Mouse (Mus musculus) heart, embryonic 11.5 days (tissue): ENCODE data around the gene Stxbp5l. TPM values are rescaled to one million over a fixed set of nuclear protein-coding genes. Genes with fewer than 3 reads are reported as not detected.
"Not testable (repeated sequence)": the region's sequence is repeated elsewhere in the genome, so short reads cannot be mapped to it uniquely, and the experiment has no call there.

Source experiments
- ATAC-seq: fragments of 200-750 bp; cut with Nextera tagmentation; replicated peaks from 2 replicates; pipeline ENCODE4 v1.8.0; 2017; ENCODE audit warnings: moderate library complexity; ENCODE audit not compliant: insufficient number of reproducible peaks, low FRiP score, low TSS enrichment
- H3K27ac ChIP-seq: fragments of 300-500 bp; sonication (generic); 2 replicates; pipeline ENCODE4 v1.5.1; 2014; ENCODE audit warnings: mild to moderate bottlenecking, low read depth, low read length
- H3K27me3 ChIP-seq: fragments of 300-500 bp; sonication (generic); 2 replicates; pipeline ENCODE4 v1.6.1; 2014; ENCODE audit warnings: mild to moderate bottlenecking, low read length, mixed read lengths; ENCODE audit not compliant: control insufficient read depth, insufficient read depth
- H3K36me3 ChIP-seq: fragments of 300-500 bp; sonication (generic); 2 replicates; pipeline ENCODE4 v1.6.1; 2014; ENCODE audit warnings: mild to moderate bottlenecking, low read length, moderate library complexity, mixed read lengths; ENCODE audit not compliant: control insufficient read depth, insufficient read depth
- H3K4me1 ChIP-seq: fragments of 300-500 bp; sonication (generic); 2 replicates; pipeline ENCODE4 v1.6.1; 2014; ENCODE audit warnings: low read length; ENCODE audit not compliant: control insufficient read depth, insufficient read depth
- H3K4me2 ChIP-seq: fragments of 300-500 bp; sonication (generic); 2 replicates; pipeline ENCODE4 v1.6.1; 2014; ENCODE audit warnings: mild to moderate bottlenecking, moderate library complexity
- H3K4me3 ChIP-seq: fragments of 300-500 bp; sonication (generic); 2 replicates; pipeline ENCODE4 v1.5.1; 2014; ENCODE audit warnings: low read depth, low read length
- H3K9ac ChIP-seq: fragments of 300-500 bp; sonication (generic); 2 replicates; pipeline ENCODE4 v1.6.1; 2014; ENCODE audit warnings: mild to moderate bottlenecking, low read depth, low read length, moderate library complexity
- H3K9me3 ChIP-seq: fragments of 300-500 bp; sonication (generic); replicated peaks from 2 replicates; pipeline ENCODE4 v1.6.1; 2016; ENCODE audit warnings: low read length; ENCODE audit not compliant: control insufficient read depth
- WGBS: fragments of 180-500 bp; shearing (Covaris S2); extraction: QIAGEN DNeasy Blood & Tissue Kit; methylation state at CpG from one replicate; pipeline ENCODE4 v1.1.7; 2014; ENCODE audit not compliant: insufficient replicate concordance; 5-methylcytosine and 5-hydroxymethylcytosine counted together
- polyA plus RNA-seq: library from polyadenylated mRNA; unstranded; fragments of >200 nt; fragmentation: Nextera tagmentation; extraction: Ambion mirVana; gene quantifications from 2 replicates; pipeline ENCODE4 v1.2.1, GENCODE M21; 2014

The Stxbp5l gene
- polyA plus RNA-seq, 1 experiment from 2014 or later = 0.47 TPM

GRCm38 (mm10) chr16:37208783-37209182 is 176.0 kb downstream of the Stxbp5l start:
- ATAC-seq = no peak
- no peaks in the 10 kb centered on the region for H3K36me3 ChIP-seq
- H3K9ac ChIP-seq = no peak overlapping the region

GRCm38 (mm10) chr16:37194152-37194551 is 190.6 kb downstream of the Stxbp5l start:
- ATAC-seq = no peak
- no peaks in the 10 kb centered on the region for H3K27me3 ChIP-seq
- no peak overlapping the region for H3K9ac ChIP-seq

More at GRCm38 (mm10) chr16:37208783-37209182, 176.0 kb downstream of the Stxbp5l start:
- no peak overlapping the region for H3K4me3 ChIP-seq
- H3K4me2 ChIP-seq = no peak overlapping the region
- no peaks in the 10 kb centered on the region for H3K27me3 ChIP-seq
- no peaks in the 10 kb centered on the region for H3K9me3 ChIP-seq
- H3K4me1 ChIP-seq = no peaks in the 10 kb centered on the region
- H3K27ac ChIP-seq = no peak overlapping the region

GRCm38 (mm10) chr16:37125190-37125589 is 259.6 kb downstream of the Stxbp5l start:
- H3K4me2 ChIP-seq, H3K4me3 ChIP-seq, H3K4me1 ChIP-seq, H3K9ac ChIP-seq, H3K9me3 ChIP-seq, H3K27me3 ChIP-seq, H3K27ac ChIP-seq, H3K36me3 ChIP-seq, ATAC-seq: not testable (repeated sequence)
- WGBS = 85% methylated on average over 1 of the region's 1 CpGs

More at GRCm38 (mm10) chr16:37194152-37194551, 190.6 kb downstream of the Stxbp5l start:
- H3K4me2 ChIP-seq = no peak overlapping the region
- H3K27ac ChIP-seq = no peak overlapping the region
- H3K4me1 ChIP-seq = no peaks in the 10 kb centered on the region
- no peak overlapping the region for H3K4me3 ChIP-seq
- no peaks in the 10 kb centered on the region for H3K36me3 ChIP-seq
- no peaks in the 10 kb centered on the region for H3K9me3 ChIP-seq

GRCm38 (mm10) chr16:37109285-37109684 is 275.5 kb downstream of the Stxbp5l start:
- ATAC-seq = 0 out of 2 replicates have a peak, but pooled peaks have one; percentile 63
- H3K4me3 ChIP-seq = no peak overlapping the region
- H3K27ac ChIP-seq = no peak overlapping the region
- no peak overlapping the region for H3K9ac ChIP-seq
- no peaks in the 10 kb centered on the region for H3K36me3 ChIP-seq
- H3K9me3 ChIP-seq = no peaks in the 10 kb centered on the region
- H3K4me2 ChIP-seq = no peak overlapping the region
- no peaks in the 10 kb centered on the region for H3K4me1 ChIP-seq
- H3K27me3 ChIP-seq = no peaks in the 10 kb centered on the region
- WGBS = 25% methylated on average over 3 of the region's 3 CpGs

GRCm38 (mm10) chr16:37108763-37109162 is 276.0 kb downstream of the Stxbp5l start:
- Histone ChIP-seq H3K9me3 (no peaks in the 10 kb centered on the region), H3K4me2 (no peak overlapping the region), H3K9ac (no peak overlapping the region), H3K27ac (no peak overlapping the region), H3K36me3 (no peaks in the 10 kb centered on the region), H3K4me3 (no peak overlapping the region), H3K27me3 (no peaks in the 10 kb centered on the region), H3K4me1 (no peaks in the 10 kb centered on the region)
- WGBS = 26% methylated on average over 5 of the region's 5 CpGs
- ATAC-seq = no peak; the same call in 1 of the 2 replicates

DNA sequence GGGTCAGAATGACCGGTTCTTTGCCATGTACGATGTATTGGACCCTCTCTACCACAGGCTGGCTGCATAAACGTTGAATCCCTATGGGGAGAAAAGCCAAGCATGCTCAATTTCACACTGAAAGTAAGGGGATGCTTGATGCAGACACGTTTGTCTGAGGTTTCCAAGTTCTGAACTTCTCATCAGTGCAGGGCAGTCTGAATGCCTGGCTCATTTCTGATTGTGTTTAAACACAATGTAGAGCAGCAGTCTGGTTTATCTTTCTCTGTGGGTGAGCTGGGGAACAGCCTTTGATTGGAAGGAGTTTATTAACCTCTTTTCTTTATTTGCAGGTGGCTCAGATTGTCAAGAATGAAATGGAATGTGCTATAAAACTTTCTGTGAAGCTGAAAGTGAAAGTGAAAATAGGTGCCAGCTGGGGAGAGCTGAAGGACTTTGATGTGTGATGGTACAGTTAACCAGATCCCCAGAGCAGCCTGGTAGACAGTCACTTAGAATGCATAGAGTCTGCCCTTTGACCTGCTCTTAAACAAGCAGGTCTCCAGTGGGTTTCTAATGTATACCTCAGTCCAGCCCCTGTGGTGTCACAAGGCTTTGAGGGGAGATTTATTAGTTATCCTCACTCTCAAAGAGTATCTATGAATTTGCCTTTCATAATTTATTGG is 290.5 kb downstream of the Stxbp5l start:
- no peaks in the 10 kb centered on the region for H3K9me3 ChIP-seq
- WGBS = 90% methylated on average over 4 of the region's 4 CpGs
- H3K4me1 ChIP-seq = no peaks in the 10 kb centered on the region
- H3K4me2 ChIP-seq = no peak overlapping the region
- H3K9ac ChIP-seq = no peak overlapping the region
- no peak for ATAC-seq
- H3K36me3 ChIP-seq = peaks cover 4% of the 10 kb centered on the region; the same call in 1 of the 2 replicates
- H3K27me3 ChIP-seq = no peaks in the 10 kb centered on the region
- H3K4me3 ChIP-seq = no peak overlapping the region
- no peak overlapping the region for H3K27ac ChIP-seq

- no peak overlapping the region for H3K27ac ChIP-seq
- no peak for ATAC-seq
- no peak overlapping the region for H3K4me2 ChIP-seq
- H3K27me3 ChIP-seq = no peaks in the 10 kb centered on the region
- H3K4me1 ChIP-seq = no peaks in the 10 kb centered on the region
- 79% methylated on average over 1 of the region's 1 CpGs for WGBS
- H3K9me3 ChIP-seq = no peaks in the 10 kb centered on the region
- no peak overlapping the region for H3K4me3 ChIP-seq
- H3K36me3 ChIP-seq = peaks cover 4% of the 10 kb centered on the region; the same call in 1 of the 2 replicates
- H3K9ac ChIP-seq = no peak overlapping the region
Measured at GRCm38 (mm10) chr16:37089648-37090047, 295.1 kb downstream of the Stxbp5l start.

GRCm38 (mm10) chr16:37072354-37072753 is 312.4 kb downstream of the Stxbp5l start:
- H3K36me3 ChIP-seq = peaks cover 2% of the 10 kb centered on the region; the same call in 1 of the 2 replicates
- no peak for ATAC-seq

More at GRCm38 (mm10) chr16:37072354-37072753, 312.4 kb downstream of the Stxbp5l start:
- H3K9ac ChIP-seq = no peak overlapping the region
- H3K4me3 ChIP-seq = no peak overlapping the region
- 71% methylated on average over 5 of the region's 5 CpGs for WGBS
- no peaks in the 10 kb centered on the region for H3K9me3 ChIP-seq
- H3K4me1 ChIP-seq = no peaks in the 10 kb centered on the region
- H3K27ac ChIP-seq = no peak overlapping the region
- H3K27me3 ChIP-seq = no peaks in the 10 kb centered on the region
- H3K4me2 ChIP-seq = no peak overlapping the region
